Mouse (Mus musculus) midbrain, embryonic 16.5 days (tissue): ENCODE data around the gene Trim29. TPM values are rescaled to one million over a fixed set of nuclear protein-coding genes. Genes with fewer than 3 reads are reported as not detected.
A peak's percentile ranks its signal among the peaks of the same experiment; 100 is the strongest.

Experiments
- ATAC-seq: fragments of 200-750 bp; cut with Nextera tagmentation; 2 replicates; pipeline ENCODE4 v1.8.0; 2017; ENCODE audit warnings: moderate TSS enrichment
- H3K27ac ChIP-seq: fragments of 300-500 bp; sonication (generic); 2 replicates; pipeline ENCODE4 v1.5.1; 2014; ENCODE audit warnings: mild to moderate bottlenecking, low read length, mixed read lengths
- H3K27me3 ChIP-seq: fragments of 300-500 bp; sonication (generic); 2 replicates; pipeline ENCODE4 v1.6.1; 2014; ENCODE audit warnings: low read depth, low read length, mixed read lengths; ENCODE audit not compliant: control insufficient read depth, insufficient read depth
- H3K36me3 ChIP-seq: fragments of 300-500 bp; sonication (generic); 2 replicates; pipeline ENCODE4 v1.6.1; 2014; ENCODE audit warnings: mild to moderate bottlenecking, low read length, moderate library complexity, mixed read lengths; ENCODE audit not compliant: control insufficient read depth, insufficient read depth
- H3K4me1 ChIP-seq: fragments of 300-500 bp; sonication (generic); 2 replicates; pipeline ENCODE4 v1.6.1; 2014; ENCODE audit warnings: mild to moderate bottlenecking, low read length, mixed read lengths; ENCODE audit not compliant: control insufficient read depth, insufficient read depth
- H3K4me2 ChIP-seq: fragments of 300-500 bp; sonication (generic); 2 replicates; pipeline ENCODE4 v1.6.1; 2014; ENCODE audit warnings: mild to moderate bottlenecking, low read length, mixed read lengths
- H3K4me3 ChIP-seq: fragments of 300-500 bp; sonication (generic); 2 replicates; pipeline ENCODE4 v1.5.1; 2014; ENCODE audit warnings: low read depth, mild to moderate bottlenecking, low read length, moderate library complexity, mixed read lengths
- H3K9ac ChIP-seq: fragments of 300-500 bp; sonication (generic); 2 replicates; pipeline ENCODE4 v1.6.1; 2014; ENCODE audit warnings: low read depth, low read length, mixed read lengths
- H3K9me3 ChIP-seq: fragments of 300-500 bp; sonication (generic); replicated peaks from 2 replicates; pipeline ENCODE4 v1.6.1; 2014; ENCODE audit warnings: mild to moderate bottlenecking, low read length, mixed read lengths; ENCODE audit not compliant: control insufficient read depth, poor library complexity, severe bottlenecking
- WGBS: fragments of 180-500 bp; shearing (Covaris S2); extraction: QIAGEN DNeasy Blood & Tissue Kit; methylation state at CpG from one replicate; pipeline ENCODE4 v1.1.7; 2014; 5-methylcytosine and 5-hydroxymethylcytosine counted together
- polyA plus RNA-seq: library from polyadenylated mRNA; unstranded; fragments of >200 nt; fragmentation: Nextera tagmentation; extraction: Ambion mirVana; gene quantifications from 2 replicates; pipeline ENCODE4 v1.2.1, GENCODE M21; 2015

Trim29 gene
- polyA plus RNA-seq, 1 experiment from 2014 or later: 0.09 TPM

GRCm38 (mm10) chr9:43270723-43271252 is 39.9 kb upstream of the Trim29 start:
- no peak overlapping the region for H3K27ac ChIP-seq
- H3K4me2 ChIP-seq: peak overlapping the region; percentile 35
- ATAC-seq: no peak
- H3K9me3 ChIP-seq: no peaks in the 10 kb centered on the region
- H3K36me3 ChIP-seq: no peaks in the 10 kb centered on the region
- H3K27me3 ChIP-seq: peaks cover 29% of the 10 kb centered on the region
- WGBS: 2% methylated on average over 17 of the region's 17 CpGs
- no peak overlapping the region for H3K9ac ChIP-seq
- peaks cover 3% of the 10 kb centered on the region; the same call in 1 of the 2 replicates for H3K4me1 ChIP-seq
- peak overlapping the region; percentile 6; the same call in 1 of the 2 replicates for H3K4me3 ChIP-seq

GRCm38 (mm10) chr9:43271761-43272518 is 38.7 kb upstream of the Trim29 start:
- peaks cover 3% of the 10 kb centered on the region; the same call in 1 of the 2 replicates for H3K4me1 ChIP-seq
- no peaks in the 10 kb centered on the region for H3K36me3 ChIP-seq
- H3K27ac ChIP-seq: no peak overlapping the region
- no peak overlapping the region for H3K9ac ChIP-seq
- ATAC-seq: no peak
- peaks cover 29% of the 10 kb centered on the region for H3K27me3 ChIP-seq
- 39% methylated on average over 14 of the region's 14 CpGs for WGBS
- H3K4me3 ChIP-seq: no peak overlapping the region
- no peaks in the 10 kb centered on the region for H3K9me3 ChIP-seq
- H3K4me2 ChIP-seq: no peak overlapping the region

- H3K27ac ChIP-seq: no peak overlapping the region
- H3K27me3 ChIP-seq: peaks cover 29% of the 10 kb centered on the region
- no peak overlapping the region for H3K4me2 ChIP-seq
Observed at GRCm38 (mm10) chr9:43273735-43274134, 36.9 kb upstream of the Trim29 start.

GRCm38 (mm10) chr9:43284284-43284683 is 26.4 kb upstream of the Trim29 start:
- Histone ChIP-seq H3K9me3 (no peaks in the 10 kb centered on the region), H3K4me1 (peaks cover 3% of the 10 kb centered on the region; the same call in 1 of the 2 replicates), H3K4me2 (no peak overlapping the region), H3K9ac (no peak overlapping the region), H3K27ac (no peak overlapping the region), H3K36me3 (no peaks in the 10 kb centered on the region), H3K27me3 (peaks cover 6% of the 10 kb centered on the region), H3K4me3 (no peak overlapping the region)
- WGBS: 1% methylated on average over 6 of the region's 6 CpGs
- peak; percentile 84 for ATAC-seq

More at GRCm38 (mm10) chr9:43273735-43274134, 36.9 kb upstream of the Trim29 start:
- 81% methylated on average over 9 of the region's 9 CpGs for WGBS
- no peak for ATAC-seq
- Histone ChIP-seq H3K4me3 (no peak overlapping the region), H3K4me1 (peaks cover 3% of the 10 kb centered on the region; the same call in 1 of the 2 replicates), H3K9ac (no peak overlapping the region), H3K9me3 (no peaks in the 10 kb centered on the region), H3K36me3 (no peaks in the 10 kb centered on the region)

GRCm38 (mm10) chr9:43285281-43285680 is 25.4 kb upstream of the Trim29 start:
- no peak overlapping the region for H3K27ac ChIP-seq
- H3K9ac ChIP-seq: no peak overlapping the region
- peaks cover 3% of the 10 kb centered on the region; the same call in 1 of the 2 replicates for H3K4me1 ChIP-seq
- no peak overlapping the region for H3K4me3 ChIP-seq
- 97% methylated on average over 4 of the region's 4 CpGs for WGBS
- ATAC-seq: no peak
- H3K27me3 ChIP-seq: peaks cover 6% of the 10 kb centered on the region
- no peaks in the 10 kb centered on the region for H3K36me3 ChIP-seq
- H3K4me2 ChIP-seq: no peak overlapping the region
- no peaks in the 10 kb centered on the region for H3K9me3 ChIP-seq

- H3K27me3 ChIP-seq: peaks cover 6% of the 10 kb centered on the region
- peak overlapping the region; percentile 40; the same call in 1 of the 2 replicates for H3K4me2 ChIP-seq
- 2% methylated on average over 20 of the region's 20 CpGs for WGBS
- no peaks in the 10 kb centered on the region for H3K9me3 ChIP-seq
- no peak overlapping the region for H3K9ac ChIP-seq
- no peak overlapping the region for H3K27ac ChIP-seq
- H3K4me1 ChIP-seq: peaks cover 3% of the 10 kb centered on the region; the same call in 1 of the 2 replicates
- H3K4me3 ChIP-seq: no peak overlapping the region
- no peak for ATAC-seq
- no peaks in the 10 kb centered on the region for H3K36me3 ChIP-seq
Observed at GRCm38 (mm10) chr9:43286870-43287269, 23.8 kb upstream of the Trim29 start.

GRCm38 (mm10) chr9:43293058-43293457 is 17.6 kb upstream of the Trim29 start:
- H3K4me1 ChIP-seq: no peaks in the 10 kb centered on the region
- 0 out of 2 replicates have a peak, but pooled peaks cover 2% of the 10 kb centered on the region for H3K9me3 ChIP-seq
- 92% methylated on average over 6 of the region's 6 CpGs for WGBS
- no peaks in the 10 kb centered on the region for H3K36me3 ChIP-seq
- no peak overlapping the region for H3K4me3 ChIP-seq
- no peak overlapping the region for H3K4me2 ChIP-seq
- no peaks in the 10 kb centered on the region for H3K27me3 ChIP-seq
- ATAC-seq: no peak
- H3K27ac ChIP-seq: no peak overlapping the region
- no peak overlapping the region for H3K9ac ChIP-seq

GRCm38 (mm10) chr9:43300394-43300793 is 10.3 kb upstream of the Trim29 start:
- Histone ChIP-seq H3K27ac (no peak overlapping the region), H3K9ac (no peak overlapping the region), H3K4me2 (no peak overlapping the region), H3K27me3 (no peaks in the 10 kb centered on the region), H3K36me3 (no peaks in the 10 kb centered on the region), H3K4me3 (no peak overlapping the region), H3K4me1 (no peaks in the 10 kb centered on the region), H3K9me3 (0 out of 2 replicates have a peak, but pooled peaks cover 2% of the 10 kb centered on the region)
- no peak for ATAC-seq
- WGBS: 68% methylated on average over 10 of the region's 10 CpGs

- no peak overlapping the region for H3K4me3 ChIP-seq
- no peak overlapping the region for H3K9ac ChIP-seq
- no peaks in the 10 kb centered on the region for H3K36me3 ChIP-seq
- no peaks in the 10 kb centered on the region for H3K4me1 ChIP-seq
- no peak for ATAC-seq
- no peak overlapping the region for H3K27ac ChIP-seq
- H3K9me3 ChIP-seq: no peaks in the 10 kb centered on the region
- WGBS: 62% methylated on average over 4 of the region's 4 CpGs
- H3K4me2 ChIP-seq: no peak overlapping the region
- no peaks in the 10 kb centered on the region for H3K27me3 ChIP-seq
Observed at GRCm38 (mm10) chr9:43302989-43303388, 7.7 kb upstream of the Trim29 start.
